Mouse (Mus musculus): ENCODE data around the gene Nadk. TPM values are rescaled to one million over a fixed set of nuclear protein-coding genes. Genes with fewer than 3 reads are reported as not detected.

Gene Nadk
- polyA plus RNA-seq, 1 experiment = 116 TPM

DNA sequence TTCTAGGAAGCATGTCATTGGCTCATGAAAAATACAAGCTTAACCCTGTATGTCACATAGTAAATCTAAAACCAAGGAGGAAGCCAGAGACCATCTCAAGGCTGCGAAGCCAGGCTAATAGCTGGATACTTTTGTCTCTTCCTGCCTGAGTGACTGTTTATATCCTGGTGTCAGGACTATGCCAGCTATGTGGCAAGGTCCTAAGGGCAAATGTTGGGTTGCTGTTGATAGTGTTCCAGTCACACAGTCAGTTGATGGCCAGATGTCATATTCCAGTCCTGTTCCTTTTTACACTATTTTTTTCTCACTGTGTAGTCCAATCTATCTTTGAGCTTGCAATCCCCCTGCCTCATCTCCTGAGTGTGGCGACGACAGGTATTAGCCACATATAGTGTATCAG, 51.1 kb downstream of the Nadk start:
- peaks cover 38% of the 10 kb centered on the region for H3K36me3 ChIP-seq (ENCODE audit: control insufficient read depth, insufficient read depth, low read length, poor library complexity, severe bottlenecking)
- H3K27ac ChIP-seq (ENCODE audit: insufficient read depth, low read length) = no peak overlapping the region
- no peaks in the 10 kb centered on the region for H3K27me3 ChIP-seq (ENCODE audit: control insufficient read depth, insufficient read depth, low read length, poor library complexity, severe bottlenecking)
- H3K4me1 ChIP-seq (ENCODE audit: control insufficient read depth, insufficient read depth, low read length) = no peaks in the 10 kb centered on the region
- no peak overlapping the region for H3K9ac ChIP-seq (ENCODE audit: low read depth, poor library complexity, severe bottlenecking)
- no peak for TF ChIP-seq EP300 (IDR thresholded peaks at IDR 0.05; ENCODE audit: insufficient read depth, low read depth, low read length)
- TF ChIP-seq CTCF (IDR thresholded peaks at IDR 0.05; ENCODE audit: low read depth, low read length) = no peak
- no peak overlapping the region for H3K4me3 ChIP-seq (ENCODE audit: low read depth, low read length)
- no peaks in the 10 kb centered on the region for H3K9me3 ChIP-seq (replicated peaks; ENCODE audit: control insufficient read depth, insufficient read depth, low read length, poor library complexity, severe bottlenecking)

DNA sequence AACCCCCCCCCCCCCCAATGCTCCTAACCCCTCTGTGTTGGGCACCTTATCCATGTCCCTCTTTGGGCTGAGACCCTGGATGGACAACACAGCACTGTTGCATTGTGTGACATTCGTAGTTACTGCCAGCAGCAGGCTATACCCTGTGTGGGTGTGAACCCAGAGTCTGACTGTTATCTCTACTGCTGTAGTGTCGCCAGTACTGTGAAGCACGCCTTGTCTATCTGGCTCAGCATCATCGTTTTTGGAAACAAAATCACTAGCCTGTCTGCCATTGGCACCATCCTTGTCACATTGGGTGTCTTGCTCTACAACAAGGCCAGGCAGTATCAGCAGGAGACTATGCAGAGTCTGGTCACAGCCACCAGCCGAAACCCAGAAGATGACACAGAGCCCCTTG, 56.1 kb downstream of the Nadk start:
- Histone ChIP-seq H3K27me3 (ENCODE audit: control insufficient read depth, insufficient read depth, low read length, poor library complexity, severe bottlenecking) (no peaks in the 10 kb centered on the region), H3K4me3 (ENCODE audit: low read depth, low read length) (no peak overlapping the region), H3K27ac (ENCODE audit: insufficient read depth, low read length) (no peak overlapping the region), H3K9ac (ENCODE audit: low read depth, poor library complexity, severe bottlenecking) (no peak overlapping the region), H3K36me3 (ENCODE audit: control insufficient read depth, insufficient read depth, low read length, poor library complexity, severe bottlenecking) (peaks cover 40% of the 10 kb centered on the region), H3K4me1 (ENCODE audit: control insufficient read depth, insufficient read depth, low read length) (no peaks in the 10 kb centered on the region), H3K9me3 (replicated peaks; ENCODE audit: control insufficient read depth, insufficient read depth, low read length, poor library complexity, severe bottlenecking) (no peaks in the 10 kb centered on the region)
- no peak for TF ChIP-seq CTCF (IDR thresholded peaks at IDR 0.05; ENCODE audit: low read depth, low read length)
- TF ChIP-seq POLR2A (IDR thresholded peaks at IDR 0.05; ENCODE audit: insufficient read depth, low read length) = no peak
- TF ChIP-seq EP300 (IDR thresholded peaks at IDR 0.05; ENCODE audit: insufficient read depth, low read depth, low read length) = no peak

DNA sequence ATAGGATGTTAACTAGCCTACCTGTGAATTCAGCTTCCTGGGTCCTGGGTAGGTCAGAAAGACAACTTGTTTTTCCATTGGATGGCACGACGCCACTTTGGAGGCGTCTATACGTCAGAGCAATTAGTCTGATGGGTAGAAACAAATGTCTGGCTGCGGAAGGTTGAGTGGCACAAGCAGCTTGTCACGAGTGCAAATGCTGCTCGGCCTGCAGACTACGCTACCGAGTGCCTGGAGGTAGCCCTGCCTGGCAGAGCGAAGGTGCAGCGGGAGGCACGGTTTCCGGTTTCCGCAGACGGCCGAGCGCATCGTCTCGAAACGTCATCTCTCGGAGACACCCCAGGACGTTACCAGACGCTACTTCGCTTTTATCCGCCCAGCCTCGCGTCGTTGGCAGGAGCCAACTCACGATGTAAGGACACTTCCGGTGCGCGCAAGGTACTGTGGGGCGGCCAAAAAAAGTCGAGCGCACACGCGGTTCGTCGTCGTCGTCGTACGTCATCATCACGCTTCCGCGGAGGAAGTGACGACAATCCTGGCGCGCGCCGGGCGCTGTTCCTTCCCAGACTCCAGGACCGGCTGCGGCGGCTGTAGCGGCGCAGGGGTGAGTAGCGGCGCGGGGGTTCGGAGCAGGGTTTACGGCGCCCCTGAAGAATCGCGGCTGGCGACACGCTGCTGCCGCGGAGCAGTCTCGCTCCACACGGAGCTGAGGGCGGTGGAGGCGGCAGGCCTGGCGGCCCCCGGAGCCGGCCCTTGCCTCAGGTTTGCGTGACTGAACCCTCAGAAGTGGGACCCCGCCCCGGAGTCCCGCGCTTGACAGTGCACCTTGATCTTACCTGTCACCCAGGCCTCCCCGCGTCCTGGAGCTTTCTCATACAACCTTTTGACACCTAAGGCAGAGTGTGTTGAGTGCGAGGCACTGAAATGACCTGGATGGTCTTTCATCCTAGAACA, 62.4 kb downstream of the Nadk start, which contains the start of gene Cdk11b:
Gene Cdk11b (plus strand): TSS at position 517 of the 954 bp plus-strand sequence.
- Histone ChIP-seq H3K9ac (ENCODE audit: low read depth, poor library complexity, severe bottlenecking) (peak within 1 kb of the TSS; percentile 47), H3K4me1 (ENCODE audit: control insufficient read depth, insufficient read depth, low read length) (no peaks in the 10 kb centered on the region), H3K36me3 (ENCODE audit: control insufficient read depth, insufficient read depth, low read length, poor library complexity, severe bottlenecking) (peaks cover 30% of the 10 kb centered on the region), H3K27ac (ENCODE audit: insufficient read depth, low read length) (peak within 1 kb of the TSS; percentile 25), H3K4me3 (ENCODE audit: low read depth, low read length) (peak within 1 kb of the TSS; percentile 93), H3K27me3 (ENCODE audit: control insufficient read depth, insufficient read depth, low read length, poor library complexity, severe bottlenecking) (no peaks in the 10 kb centered on the region), H3K9me3 (replicated peaks; ENCODE audit: control insufficient read depth, insufficient read depth, low read length, poor library complexity, severe bottlenecking) (no peaks in the 10 kb centered on the region)
- TF ChIP-seq CTCF (IDR thresholded peaks at IDR 0.05; ENCODE audit: low read depth, low read length) (no peak), POLR2A (IDR thresholded peaks at IDR 0.05; ENCODE audit: insufficient read depth, low read length) (peak; percentile 93), EP300 (IDR thresholded peaks at IDR 0.05; ENCODE audit: insufficient read depth, low read depth, low read length) (0 out of 2 replicates have a peak, but pooled peaks have one; percentile 43)

- no peaks in the 10 kb centered on the region for H3K4me1 ChIP-seq (ENCODE audit: control insufficient read depth, insufficient read depth, low read length)
- H3K4me3 ChIP-seq (ENCODE audit: low read depth, low read length) = no peak overlapping the region
- no peaks in the 10 kb centered on the region for H3K27me3 ChIP-seq (ENCODE audit: control insufficient read depth, insufficient read depth, low read length, poor library complexity, severe bottlenecking)
- H3K27ac ChIP-seq (ENCODE audit: insufficient read depth, low read length) = no peak overlapping the region
- no peak overlapping the region for H3K9ac ChIP-seq (ENCODE audit: low read depth, poor library complexity, severe bottlenecking)
- no peaks in the 10 kb centered on the region for H3K9me3 ChIP-seq (replicated peaks; ENCODE audit: control insufficient read depth, insufficient read depth, low read length, poor library complexity, severe bottlenecking)
- no peak for TF ChIP-seq CTCF (IDR thresholded peaks at IDR 0.05; ENCODE audit: low read depth, low read length)
- TF ChIP-seq EP300 (IDR thresholded peaks at IDR 0.05; ENCODE audit: insufficient read depth, low read depth, low read length) = no peak
- no peak for TF ChIP-seq POLR2A (IDR thresholded peaks at IDR 0.05; ENCODE audit: insufficient read depth, low read length)
- H3K36me3 ChIP-seq (ENCODE audit: control insufficient read depth, insufficient read depth, low read length, poor library complexity, severe bottlenecking) = peaks cover 55% of the 10 kb centered on the region
These were observed 68.1 kb downstream of the Nadk start for GRCm38 (mm10) chr4:155630267-155630666.

DNA sequence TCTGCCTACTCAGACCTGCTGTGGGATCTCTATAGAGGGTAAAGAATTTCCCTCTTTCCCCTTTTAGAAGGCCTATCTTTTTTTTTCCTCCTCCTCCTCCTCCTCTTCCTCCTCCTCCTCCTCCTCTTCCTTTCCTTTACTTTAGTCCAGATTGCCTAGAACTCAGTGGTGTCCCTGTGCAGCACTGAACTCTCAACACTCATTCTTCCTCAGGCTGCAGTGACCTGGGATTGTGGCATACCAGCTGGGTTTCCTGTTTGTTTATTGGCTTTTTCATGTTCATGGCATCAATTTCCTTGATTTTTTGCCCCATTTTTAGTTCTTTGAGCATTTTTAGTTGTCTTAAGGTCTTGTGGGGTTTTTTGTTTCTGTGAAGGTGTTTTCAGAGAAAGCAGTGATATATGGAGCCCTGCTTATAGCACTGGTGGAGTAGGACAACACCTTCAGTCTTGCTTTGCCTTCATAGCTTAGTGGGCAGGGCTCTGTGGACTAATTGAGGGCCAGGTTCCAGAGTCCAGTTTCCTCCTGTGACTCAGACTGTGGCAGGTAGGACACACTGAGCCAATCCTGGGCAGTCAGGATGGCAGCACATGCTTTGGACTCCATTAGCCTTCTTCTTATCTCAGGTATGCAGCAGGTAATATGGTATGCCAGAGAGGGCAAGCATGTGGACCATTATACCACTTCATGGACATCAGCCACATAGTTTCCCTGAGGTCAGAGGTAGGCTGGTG, 73.8 kb downstream of the Nadk start:
- TF ChIP-seq POLR2A (IDR thresholded peaks at IDR 0.05; ENCODE audit: insufficient read depth, low read length) = no peak
- no peak for TF ChIP-seq CTCF (IDR thresholded peaks at IDR 0.05; ENCODE audit: low read depth, low read length)
- TF ChIP-seq EP300 (IDR thresholded peaks at IDR 0.05; ENCODE audit: insufficient read depth, low read depth, low read length) = no peak
- no peaks in the 10 kb centered on the region for H3K4me1 ChIP-seq (ENCODE audit: control insufficient read depth, insufficient read depth, low read length)
- no peak overlapping the region for H3K27ac ChIP-seq (ENCODE audit: insufficient read depth, low read length)
- no peaks in the 10 kb centered on the region for H3K27me3 ChIP-seq (ENCODE audit: control insufficient read depth, insufficient read depth, low read length, poor library complexity, severe bottlenecking)
- H3K9me3 ChIP-seq (replicated peaks; ENCODE audit: control insufficient read depth, insufficient read depth, low read length, poor library complexity, severe bottlenecking) = no peaks in the 10 kb centered on the region
- H3K36me3 ChIP-seq (ENCODE audit: control insufficient read depth, insufficient read depth, low read length, poor library complexity, severe bottlenecking) = peaks cover 59% of the 10 kb centered on the region
- no peak overlapping the region for H3K4me3 ChIP-seq (ENCODE audit: low read depth, low read length)
- no peak overlapping the region for H3K9ac ChIP-seq (ENCODE audit: low read depth, poor library complexity, severe bottlenecking)

Other genes with a start within 250 kb of the Nadk start
- 33.3 and 36.6 TPM in 2 replicates for gene Prkcz, start 201.0 kb upstream of the Nadk start, polyA plus RNA-seq (2011; ENCODE audit: insufficient read depth, insufficient read length, low read depth, missing spikeins)
- not detected in 2 replicates for gene Gabrd, start 164.3 kb upstream of the Nadk start, polyA plus RNA-seq (2011; ENCODE audit: insufficient read depth, insufficient read length, low read depth, missing spikeins)
- gene Cfap74, start 153.2 kb upstream of the Nadk start, polyA plus RNA-seq (2011; ENCODE audit: insufficient read depth, insufficient read length, low read depth, missing spikeins) = 3.3 and 3.7 TPM in 2 replicates
- gene Tmem52, start 93.3 kb upstream of the Nadk start, polyA plus RNA-seq (2011; ENCODE audit: insufficient read depth, insufficient read length, low read depth, missing spikeins) = 0.76 TPM in 1 of 2 replicates, not detected in the other
- gene Gnb1, start 71.0 kb upstream of the Nadk start, polyA plus RNA-seq (2011; ENCODE audit: insufficient read depth, insufficient read length, low read depth, missing spikeins) = 534 and 541 TPM in 2 replicates
- 19.4 and 20.2 TPM in 2 replicates for gene Slc35e2, start 39.0 kb downstream of the Nadk start, polyA plus RNA-seq (2011; ENCODE audit: insufficient read depth, insufficient read length, low read depth, missing spikeins)
- gene Cdk11b, start 62.5 kb downstream of the Nadk start, polyA plus RNA-seq (2011; ENCODE audit: insufficient read depth, insufficient read length, low read depth, missing spikeins) = 105 and 113 TPM in 2 replicates
- not detected in 2 replicates for gene Gm10563, start 83.0 kb downstream of the Nadk start, polyA plus RNA-seq (2011; ENCODE audit: insufficient read depth, insufficient read length, low read depth, missing spikeins)
- gene Mmp23, start 91.0 kb downstream of the Nadk start, polyA plus RNA-seq (2011; ENCODE audit: insufficient read depth, insufficient read length, low read depth, missing spikeins) = 11.7 and 13.6 TPM in 2 replicates
- 13.4 and 18.4 TPM in 2 replicates for gene Mib2, start 106.8 kb downstream of the Nadk start, polyA plus RNA-seq (2011; ENCODE audit: insufficient read depth, insufficient read length, low read depth, missing spikeins)
- gene Fndc10, start 132.0 kb downstream of the Nadk start, polyA plus RNA-seq (2011; ENCODE audit: insufficient read depth, insufficient read length, low read depth, missing spikeins) = 11.9 and 15.0 TPM in 2 replicates
- gene Ssu72, start 142.4 kb downstream of the Nadk start, polyA plus RNA-seq (2011; ENCODE audit: insufficient read depth, insufficient read length, low read depth, missing spikeins) = 144 and 151 TPM in 2 replicates
- 0.21 and 0.54 TPM in 2 replicates for gene Tmem240, start 172.4 kb downstream of the Nadk start, polyA plus RNA-seq (2011; ENCODE audit: insufficient read depth, insufficient read length, low read depth, missing spikeins)
- 78.2 and 89.5 TPM in 2 replicates for gene Atad3a, start 198.7 kb downstream of the Nadk start, polyA plus RNA-seq (2011; ENCODE audit: insufficient read depth, insufficient read length, low read depth, missing spikeins)
- 0.67 and 0.99 TPM in 2 replicates for gene Vwa1, start 212.3 kb downstream of the Nadk start, polyA plus RNA-seq (2011; ENCODE audit: insufficient read depth, insufficient read length, low read depth, missing spikeins)
- 0.26 and 0.40 TPM in 2 replicates for gene Tmem88b, start 223.5 kb downstream of the Nadk start, polyA plus RNA-seq (2011; ENCODE audit: insufficient read depth, insufficient read length, low read depth, missing spikeins)
- not detected in 2 replicates for gene Ankrd65, start 228.1 kb downstream of the Nadk start, polyA plus RNA-seq (2011; ENCODE audit: insufficient read depth, insufficient read length, low read depth, missing spikeins)
- 70.0 and 82.8 TPM in 2 replicates for gene Mrpl20, start 240.5 kb downstream of the Nadk start, polyA plus RNA-seq (2011; ENCODE audit: insufficient read depth, insufficient read length, low read depth, missing spikeins)